Mouse (Mus musculus) MEL (cell line): ENCODE measurements around the gene Inmt.

Experiments
- CTCF ChIP-seq, 3 experiments: IDR thresholded peaks in 2 of 3; conservative IDR thresholded peaks in 1 of 3; 2 replicates each; pipeline ENCODE4 v1.5.1; 2011 to 2012; ENCODE audit warnings: low read length in 3 of 3, low read depth in 2 of 3, mild to moderate bottlenecking in 2 of 3, improper control_type of control experiment in 1 of 3, inconsistent platforms in 1 of 3, mixed read lengths in 1 of 3, moderate library complexity in 1 of 3; ENCODE audit not compliant: control insufficient read depth in 1 of 3, insufficient read depth in 1 of 3, poor library complexity in 1 of 3, severe bottlenecking in 1 of 3
- EP300 ChIP-seq, 2 experiments: IDR thresholded peaks; 2 replicates each; pipeline ENCODE4 v1.6.1; 2011; ENCODE audit warnings: improper control_type of control experiment in 2 of 2, low read length in 2 of 2, low read depth in 1 of 2, mild to moderate bottlenecking in 1 of 2
- GABPA ChIP-seq: IDR thresholded peaks from 2 replicates; pipeline ENCODE4 v1.6.1; 2012; ENCODE audit warnings: low read depth, mild to moderate bottlenecking, inconsistent platforms, low read length, improper control_type of control experiment, moderate library complexity
- GATA1 ChIP-seq: IDR thresholded peaks from 2 replicates; pipeline ENCODE4 v1.6.1; 2011; ENCODE audit warnings: low read depth, low read length, improper control_type of control experiment
- JUND ChIP-seq: IDR thresholded peaks from 2 replicates; pipeline ENCODE4 v1.6.1; 2011; ENCODE audit warnings: low read depth, mild to moderate bottlenecking, improper control_type of control experiment, low read length
- MAFK ChIP-seq: IDR thresholded peaks from 2 replicates; pipeline ENCODE4 v1.6.1; 2011; ENCODE audit warnings: low read depth, mild to moderate bottlenecking, low read length, improper control_type of control experiment, borderline replicate concordance
- MEF2A ChIP-seq: IDR thresholded peaks from 2 replicates; pipeline ENCODE4 v1.6.1; 2014; ENCODE audit warnings: low read depth, mild to moderate bottlenecking, inconsistent platforms, low read length, improper control_type of control experiment; ENCODE audit not compliant: poor library complexity, insufficient replicate concordance, severe bottlenecking; ENCODE audit errors: extremely low read depth
- NELFE ChIP-seq: IDR thresholded peaks from 2 replicates; pipeline ENCODE4 v1.6.1; 2011; ENCODE audit warnings: low read depth, low read length, improper control_type of control experiment
- POLR2A ChIP-seq, 2 experiments: IDR thresholded peaks; 2 replicates each; pipeline ENCODE4 v1.6.1; 2011 to 2012; ENCODE audit warnings: low read length in 2 of 2, mild to moderate bottlenecking in 2 of 2, control low read depth in 1 of 2, improper control_type of control experiment in 1 of 2, low read depth in 1 of 2, moderate library complexity in 1 of 2; ENCODE audit not compliant: control insufficient read depth in 1 of 2, insufficient read depth in 1 of 2, poor library complexity in 1 of 2
- POLR2AphosphoS2 ChIP-seq: IDR thresholded peaks from 2 replicates; pipeline ENCODE4 v1.6.1; 2011; ENCODE audit warnings: low read length, improper control_type of control experiment
- SIN3A ChIP-seq: IDR thresholded peaks from 2 replicates; pipeline ENCODE4 v1.6.1; 2012; ENCODE audit warnings: low read length, improper control_type of control experiment, inconsistent platforms
- SMC3 ChIP-seq: IDR thresholded peaks from 2 replicates; pipeline ENCODE4 v1.6.1; 2011; ENCODE audit warnings: low read depth, low read length, improper control_type of control experiment
- USF1 ChIP-seq: IDR thresholded peaks from 2 replicates; pipeline ENCODE4 v1.6.1; 2014; ENCODE audit warnings: low read depth, mild to moderate bottlenecking, inconsistent platforms, low read length, improper control_type of control experiment, moderate library complexity

DNA sequence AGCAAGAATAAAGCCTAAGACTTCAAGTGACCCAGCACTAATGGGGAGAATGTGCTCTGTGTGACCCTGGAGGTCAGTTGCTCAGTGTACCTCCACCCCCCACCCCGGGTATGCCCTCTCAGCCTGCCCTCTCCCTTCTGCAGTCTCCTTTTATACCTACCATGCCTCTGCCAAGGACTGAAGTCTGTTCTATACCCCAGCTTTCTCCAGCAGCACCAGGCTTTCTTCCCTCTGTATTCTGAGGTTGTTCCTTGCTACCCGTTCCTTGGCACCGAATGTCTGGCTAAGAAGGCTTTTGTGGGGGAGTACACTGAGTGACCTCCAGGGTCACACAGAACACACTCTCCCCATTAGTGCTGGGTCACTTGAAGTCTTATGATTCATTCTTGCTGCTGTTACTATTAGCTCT is 898 bp downstream of the Inmt start:
- no peak for TF ChIP-seq POLR2A (IDR thresholded peaks at IDR 0.05; ENCODE audit: control insufficient read depth in 1 of 2, insufficient read depth in 1 of 2, low read depth in 1 of 2, low read length in 2 of 2, poor library complexity in 1 of 2)
- TF ChIP-seq POLR2AphosphoS2, result no peak
- TF ChIP-seq EP300 (IDR thresholded peaks at IDR 0.05; ENCODE audit: low read depth in 1 of 2, low read length in 2 of 2), result no peak
- no peak for TF ChIP-seq SMC3
- no peak for TF ChIP-seq NELFE
- no peak for TF ChIP-seq CTCF (IDR thresholded peaks at IDR 0.05 in 2 of 3, conservative IDR thresholded peaks at IDR 0.05 in 1 of 3; ENCODE audit: control insufficient read depth in 1 of 3, insufficient read depth in 1 of 3, low read depth in 2 of 3, low read length in 3 of 3, poor library complexity in 1 of 3, severe bottlenecking in 1 of 3)
- no peak for TF ChIP-seq GABPA
- no peak for TF ChIP-seq JUND
- no peak for TF ChIP-seq MAFK
- no peak for TF ChIP-seq MEF2A
- no peak for TF ChIP-seq USF1
- no peak for TF ChIP-seq SIN3A
- no peak for TF ChIP-seq GATA1
